Mouse (Mus musculus): Measurements from ENCODE around the gene Mapk1ip1l.

DNA sequence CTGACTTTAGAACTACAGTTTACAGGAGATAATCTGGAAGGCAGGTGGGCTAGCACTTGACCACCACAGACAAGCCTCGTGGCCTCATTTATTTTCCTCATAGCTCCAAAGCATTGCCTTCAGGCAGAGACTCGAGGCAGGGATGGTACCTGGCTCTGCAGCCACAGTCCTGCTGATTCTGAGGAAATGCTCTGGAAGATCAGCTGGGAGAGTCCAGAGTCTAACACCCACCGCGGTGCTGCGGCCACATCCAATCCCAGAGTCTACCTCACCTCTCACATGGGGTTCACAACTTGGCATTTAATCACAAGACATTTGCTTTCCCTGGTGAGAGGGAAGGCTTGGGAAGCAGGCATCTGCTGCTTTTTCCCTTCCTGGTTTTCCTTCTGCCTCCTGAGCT, 56.9 kb downstream of the Mapk1ip1l start:
- TF ChIP-seq GATA1 (IDR thresholded peaks at IDR 0.05; ENCODE audit: borderline replicate concordance, low read length) (no peak), FLI1 (IDR thresholded peaks at IDR 0.05; ENCODE audit: low read length) (no peak)
